Mouse (Mus musculus): Measurements from ENCODE around the gene Myo3b.
"Not testable (repeated sequence)": the region's sequence is repeated elsewhere in the genome, so short reads cannot be mapped to it uniquely, and the experiment has no call there.

Myo3b gene

GRCm38 (mm10) chr2:70038752-70039151 is at the start of gene Myo3b:
TSS of gene Myo3b (plus strand) at chr2:70039126.
- DNase-seq (ENCODE audit: low read depth, low spot score), result no peak

DNA sequence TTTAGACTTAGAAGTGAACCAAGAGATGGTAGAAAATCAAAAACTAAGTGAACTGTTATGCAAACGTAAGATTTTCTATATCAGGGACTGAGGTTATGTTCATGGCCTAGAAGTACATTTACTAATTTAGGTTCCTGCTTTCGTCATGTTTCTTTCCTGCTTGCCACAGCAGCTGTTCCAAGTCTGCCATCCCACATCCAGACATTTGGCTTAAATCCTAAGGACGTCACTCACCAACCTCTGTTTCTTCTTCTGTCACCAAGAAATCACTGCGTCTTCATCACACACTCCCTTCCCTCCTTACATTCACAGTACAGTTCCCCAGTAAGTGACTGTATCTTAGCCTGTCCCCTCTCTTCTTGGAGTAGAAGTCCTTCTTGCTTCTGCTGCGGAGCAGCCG is 49.7 kb upstream of the Myo3b start:
- no peak for DNase-seq (ENCODE audit: low read depth, low spot score)

GRCm38 (mm10) chr2:69990647-69991046 is 48.3 kb upstream of the Myo3b start:
- peak; percentile 40 for DNase-seq (ENCODE audit: low read depth, low spot score)

DNA sequence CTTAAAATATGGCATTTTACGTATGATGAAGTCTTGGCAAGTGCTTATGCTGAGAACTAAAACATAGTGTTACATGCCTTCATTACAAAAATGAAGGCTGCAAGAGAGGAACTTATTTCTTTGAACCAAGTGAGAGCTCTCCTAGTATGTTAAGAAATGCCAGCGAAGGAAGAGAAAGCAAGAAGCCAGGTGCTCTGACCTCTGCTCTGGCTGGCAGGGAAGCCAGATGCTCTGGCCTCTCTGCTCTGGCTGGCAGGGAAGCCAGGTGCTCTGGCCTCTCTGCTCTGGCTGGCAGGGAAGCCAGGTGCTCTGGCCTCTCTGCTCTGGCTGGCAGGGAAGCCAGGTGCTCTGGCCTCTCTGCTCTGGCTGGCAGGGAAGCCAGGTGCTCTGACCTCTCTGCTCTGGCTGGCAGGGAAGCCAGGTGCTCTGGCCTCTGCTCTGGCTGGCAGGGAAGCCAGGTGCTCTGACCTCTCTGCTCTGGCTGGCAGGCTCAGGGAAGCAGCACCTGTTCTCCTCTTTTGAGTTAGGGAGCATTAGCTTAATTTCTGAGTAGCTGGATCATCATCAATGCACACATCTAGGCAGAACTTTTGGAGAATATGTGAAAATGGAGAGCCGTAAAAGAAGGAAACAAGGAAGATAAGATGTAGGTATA is 44.7 kb upstream of the Myo3b start:
- not testable (repeated sequence) for DNase-seq (ENCODE audit: low read depth, low spot score)

DNA sequence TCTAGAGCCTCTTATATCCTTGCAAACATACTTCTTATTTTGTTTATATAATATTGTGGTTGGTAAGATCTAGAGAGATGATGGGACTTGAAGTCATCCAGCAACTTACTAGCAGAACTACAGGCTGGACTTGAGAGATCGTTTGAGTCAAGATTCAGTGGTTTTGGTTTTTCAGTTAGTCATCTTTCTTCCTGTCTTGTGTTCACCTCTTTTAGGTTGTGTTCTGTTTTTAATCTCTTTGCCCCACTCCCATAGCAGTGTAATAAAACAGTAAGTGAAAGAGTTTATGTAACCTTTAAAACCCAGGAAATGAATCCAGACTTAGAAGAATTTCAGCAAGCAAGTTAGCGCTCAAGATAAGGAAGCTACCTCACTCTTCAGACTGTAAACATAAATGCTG is 44.1 kb upstream of the Myo3b start:
- no peak for DNase-seq (ENCODE audit: low read depth, low spot score)

DNA sequence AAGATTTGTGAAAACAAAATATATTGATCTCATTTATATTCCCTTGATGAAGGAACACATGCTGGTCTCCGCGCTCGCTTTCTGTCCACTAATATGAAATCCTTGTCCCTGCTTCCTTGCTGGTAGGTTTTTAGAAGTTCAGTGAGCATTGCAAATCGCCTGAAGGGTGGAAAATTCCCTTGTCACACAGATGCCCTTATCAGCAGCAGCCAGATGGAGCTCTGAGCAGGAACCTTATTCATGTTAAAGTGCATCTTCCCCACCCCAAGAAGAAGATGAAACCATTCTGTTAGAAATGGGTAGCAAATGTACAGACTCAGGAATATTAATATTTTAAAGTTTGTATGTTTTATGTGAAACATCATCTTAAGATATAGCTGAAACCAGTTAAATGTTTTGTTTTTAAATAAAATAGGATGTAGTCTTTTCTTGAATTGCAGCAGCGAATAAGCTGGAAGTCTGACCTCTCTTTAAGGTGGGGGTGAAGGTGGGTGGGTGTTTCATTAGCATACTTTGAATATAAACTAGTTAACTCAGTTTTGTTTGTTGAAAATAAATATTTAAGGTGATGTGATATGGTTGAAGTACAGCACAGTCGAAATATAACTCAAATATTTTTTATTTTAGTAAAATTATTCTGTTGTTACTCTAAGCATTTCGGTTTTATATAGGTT is 39.7 kb upstream of the Myo3b start:
- DNase-seq (ENCODE audit: low read depth, low spot score), result no peak

DNA sequence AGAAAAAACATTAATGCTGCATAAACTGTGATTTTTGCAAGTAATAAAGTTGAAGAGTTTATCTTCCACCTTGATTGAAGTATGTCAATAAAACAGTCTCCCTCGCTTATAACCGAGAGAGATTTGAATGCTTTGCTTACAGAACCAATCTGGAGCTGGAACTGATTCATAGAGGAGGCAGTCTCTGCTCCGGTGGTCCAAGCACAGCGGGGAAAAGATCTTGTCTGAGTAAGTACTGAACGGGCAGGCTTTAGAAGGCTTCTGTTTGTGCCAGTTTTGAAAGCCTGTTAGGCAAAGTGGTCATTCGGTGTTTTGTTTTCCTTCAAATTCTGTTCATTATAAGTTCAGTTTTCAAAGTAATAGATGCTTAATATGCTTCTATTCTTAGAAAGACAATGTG is 38.6 kb upstream of the Myo3b start:
- no peak for DNase-seq (ENCODE audit: low read depth, low spot score)

DNA sequence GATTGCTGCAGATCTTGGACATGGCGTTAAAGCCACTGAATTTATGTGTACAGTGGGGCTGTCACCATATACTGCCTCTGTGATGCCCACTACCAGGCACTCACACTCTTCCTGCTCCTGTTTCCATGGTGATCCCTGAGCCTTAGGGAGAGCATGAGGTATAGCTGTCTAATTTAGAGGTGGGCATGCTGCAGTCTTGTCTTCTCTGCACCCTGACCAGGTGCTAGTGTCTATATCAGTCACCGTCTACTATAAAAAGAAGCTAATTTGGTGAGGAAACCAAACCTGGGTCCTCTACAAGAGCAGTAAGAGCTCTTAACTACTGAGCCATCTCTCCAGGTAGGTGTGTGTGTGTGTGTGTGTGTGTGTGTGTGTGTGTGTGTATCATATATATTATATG is 32.4 kb upstream of the Myo3b start:
- no peak for DNase-seq (ENCODE audit: low read depth, low spot score)

GRCm38 (mm10) chr2:70012941-70013340 is 26.0 kb upstream of the Myo3b start:
- no peak for DNase-seq (ENCODE audit: low read depth, low spot score)

DNA sequence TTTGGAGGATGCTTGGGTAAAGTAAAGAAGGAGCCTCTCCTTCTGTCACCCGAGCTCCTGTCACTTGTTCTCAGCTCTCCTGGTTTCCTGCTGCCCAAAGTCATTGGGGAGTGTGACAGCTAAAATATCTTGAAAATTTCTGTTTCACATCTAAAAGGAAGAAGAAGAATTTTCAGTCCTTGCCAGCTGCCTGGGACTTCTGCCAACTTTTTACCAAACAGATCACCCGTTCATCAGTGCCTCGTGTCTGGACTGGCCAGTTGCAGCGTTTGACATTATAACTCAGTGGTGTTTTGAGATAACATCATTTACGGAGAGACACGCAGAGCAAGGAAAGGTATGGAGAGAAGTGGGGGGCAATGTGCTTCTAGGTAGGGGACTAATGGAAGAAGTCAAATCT is 20.7 kb upstream of the Myo3b start:
- DNase-seq (ENCODE audit: low read depth, low spot score), result no peak

- DNase-seq (ENCODE audit: low read depth, low spot score), result no peak
Measured at GRCm38 (mm10) chr2:70024454-70024853, 14.5 kb upstream of the Myo3b start.

DNA sequence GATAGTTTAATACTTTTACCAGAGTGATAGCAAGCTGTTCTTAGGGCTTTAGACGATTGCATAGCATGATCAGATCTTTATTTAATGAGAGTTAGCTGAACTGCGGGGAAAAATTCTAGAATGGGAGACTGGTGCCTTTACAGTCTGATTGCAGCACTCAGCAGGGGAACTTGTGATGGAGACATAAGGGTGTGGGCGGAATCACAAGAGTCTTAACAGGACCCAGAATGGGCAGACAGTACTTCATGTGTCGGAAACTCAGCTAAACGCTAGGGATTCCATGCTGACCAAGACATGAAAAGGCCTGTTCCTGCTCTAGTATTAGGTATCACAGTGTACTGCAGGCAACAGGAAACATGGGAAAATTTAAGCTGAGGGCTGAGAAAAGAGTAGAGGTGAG is 13.2 kb upstream of the Myo3b start:
- DNase-seq (ENCODE audit: low read depth, low spot score), result no peak

GRCm38 (mm10) chr2:70031472-70031871 is 7.5 kb upstream of the Myo3b start:
- no peak for DNase-seq (ENCODE audit: low read depth, low spot score)

GRCm38 (mm10) chr2:70034895-70035294 is 4.0 kb upstream of the Myo3b start:
- DNase-seq (ENCODE audit: low read depth, low spot score), result no peak

GRCm38 (mm10) chr2:70035358-70035757 is 3.6 kb upstream of the Myo3b start:
- no peak for DNase-seq (ENCODE audit: low read depth, low spot score)

DNA sequence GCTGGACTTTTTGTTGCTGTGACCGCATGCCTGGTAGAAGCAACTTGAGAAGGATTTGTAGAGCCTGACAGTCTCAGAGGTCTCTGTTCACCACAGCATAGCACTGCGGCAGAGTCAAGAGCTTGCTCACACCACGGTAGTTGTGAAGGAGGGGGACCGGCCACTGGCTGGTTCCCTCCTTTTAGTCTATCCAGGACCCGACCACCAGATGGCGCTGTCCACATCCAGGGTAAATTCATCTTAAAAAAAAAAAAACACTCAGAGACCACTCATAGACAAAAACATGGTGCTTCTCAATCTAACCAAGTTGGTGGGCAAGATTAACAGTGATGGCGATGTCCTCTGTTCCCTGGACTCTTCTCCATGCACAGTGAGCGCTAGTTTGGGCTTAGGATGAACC is 1.7 kb upstream of the Myo3b start:
- DNase-seq (ENCODE audit: low read depth, low spot score), result peak; percentile 58

DNA sequence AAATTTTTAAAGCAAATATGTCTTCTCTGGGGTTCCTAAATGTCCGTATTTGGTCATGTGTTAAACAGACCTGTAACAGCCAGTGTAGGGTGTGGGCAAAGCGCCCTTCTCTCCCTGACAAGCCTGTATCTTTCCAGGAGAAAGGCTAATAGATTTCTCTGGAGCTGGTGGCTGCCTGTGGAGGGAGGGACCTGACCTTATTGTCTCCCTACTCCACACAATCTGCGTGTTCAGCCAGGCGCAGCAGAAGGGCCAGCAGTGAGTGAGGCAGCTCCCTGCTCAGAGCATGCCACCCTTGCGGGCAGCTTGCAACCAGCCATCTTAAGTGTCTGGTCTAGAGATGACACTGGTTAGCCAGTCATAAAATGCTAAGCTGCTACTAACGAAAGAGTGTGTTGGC is 5.5 kb downstream of the Myo3b start:
- DNase-seq (ENCODE audit: low read depth, low spot score), result no peak

DNA sequence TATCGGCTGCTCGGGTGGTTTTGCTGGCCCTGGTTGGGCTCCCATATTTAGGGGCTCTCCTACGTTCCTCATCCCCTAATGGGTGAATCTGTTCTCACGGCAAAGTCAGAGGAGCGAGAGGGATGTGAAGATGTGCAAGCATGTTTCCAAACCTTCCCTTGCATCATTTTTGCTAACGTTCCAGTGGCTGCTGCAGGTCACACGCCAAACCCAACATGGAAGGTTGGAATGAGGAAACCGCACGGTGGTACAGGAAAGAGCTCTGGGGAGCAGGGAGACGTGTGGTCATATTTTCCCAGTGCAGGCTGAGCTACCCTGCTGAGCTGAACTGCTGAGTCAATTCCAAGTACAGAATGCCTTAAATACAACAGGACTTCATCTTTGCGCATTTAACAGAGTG is 8.9 kb downstream of the Myo3b start:
- no peak for DNase-seq (ENCODE audit: low read depth, low spot score)

GRCm38 (mm10) chr2:70053803-70054202 is 14.9 kb downstream of the Myo3b start:
- no peak for DNase-seq (ENCODE audit: low read depth, low spot score)

DNA sequence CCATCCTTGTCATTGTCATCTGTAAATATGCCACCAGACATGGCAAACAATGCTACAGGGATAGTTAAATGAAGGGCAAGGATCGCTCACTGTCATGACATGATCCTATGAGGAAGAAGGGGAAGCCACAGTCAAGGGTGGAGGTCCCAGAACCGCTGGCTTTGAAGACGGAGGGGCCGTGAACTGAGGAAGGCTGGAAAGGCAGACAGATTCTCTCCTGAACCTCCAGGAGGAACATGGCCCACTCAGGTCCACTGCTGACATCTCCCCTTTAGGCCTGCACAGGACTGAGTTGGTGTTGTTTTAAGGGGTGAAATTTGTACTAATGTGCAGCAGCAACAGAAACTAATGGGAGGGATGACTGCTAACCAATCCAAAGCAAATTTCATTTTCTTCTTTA is 19.3 kb downstream of the Myo3b start:
- no peak for DNase-seq (ENCODE audit: low read depth, low spot score)

- no peak for DNase-seq (ENCODE audit: low read depth, low spot score)
Measured at GRCm38 (mm10) chr2:70060359-70061345, 21.7 kb downstream of the Myo3b start.

DNA sequence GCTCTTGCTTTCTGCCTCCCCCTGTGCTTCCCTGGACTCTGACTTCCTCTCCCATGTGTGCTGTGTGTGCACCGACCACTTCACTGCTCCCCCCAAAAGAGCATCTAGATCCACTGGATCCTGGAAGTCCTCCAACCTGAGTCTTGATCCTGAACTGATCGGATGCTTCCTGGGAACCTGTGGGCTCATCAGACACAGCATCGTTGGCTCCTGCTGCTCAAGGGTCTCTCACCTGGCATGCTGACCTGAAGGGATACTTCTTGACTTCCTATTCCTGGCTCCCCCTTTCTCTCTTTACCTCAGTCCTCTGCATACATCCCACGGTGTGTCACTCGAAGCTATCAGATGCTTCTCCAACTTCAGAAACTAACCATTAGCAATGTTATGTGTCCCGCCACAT is 26.2 kb downstream of the Myo3b start:
- no peak for DNase-seq (ENCODE audit: low read depth, low spot score)

Measured in ES-CJ7 (cell line).